Mouse (Mus musculus): ENCODE results near the gene Adsl.

The Adsl gene

GRCm38 (mm10) chr15:80945851-80946250, 2.4 kb upstream of the Adsl start:
- peak; percentile 79 for DNase-seq

DNA sequence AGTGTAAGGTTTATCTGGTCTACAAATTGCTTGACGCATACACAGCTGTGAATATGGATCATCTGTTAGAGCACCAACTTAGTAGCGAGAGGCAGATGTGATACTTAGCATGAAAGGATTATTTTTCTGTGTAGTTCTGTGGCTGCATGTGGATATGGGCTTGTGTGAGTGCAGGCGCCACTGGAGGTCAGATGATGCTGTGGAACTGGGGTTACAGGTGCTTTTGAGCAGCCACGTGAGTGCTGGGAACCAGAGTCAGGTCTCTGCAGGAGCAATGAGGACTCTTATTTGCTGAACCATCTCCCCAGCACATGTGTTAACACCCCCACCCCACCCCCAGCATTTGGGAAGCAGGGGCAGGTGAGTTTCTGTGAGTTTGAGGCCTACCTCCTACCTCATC, 1.1 kb downstream of the Adsl start:
- no peak for DNase-seq

GRCm38 (mm10) chr15:80950055-80950454, 1.8 kb downstream of the Adsl start:
- DNase-seq, result no peak

GRCm38 (mm10) chr15:80953971-80954370, 5.7 kb downstream of the Adsl start:
- DNase-seq, result no peak

DNA sequence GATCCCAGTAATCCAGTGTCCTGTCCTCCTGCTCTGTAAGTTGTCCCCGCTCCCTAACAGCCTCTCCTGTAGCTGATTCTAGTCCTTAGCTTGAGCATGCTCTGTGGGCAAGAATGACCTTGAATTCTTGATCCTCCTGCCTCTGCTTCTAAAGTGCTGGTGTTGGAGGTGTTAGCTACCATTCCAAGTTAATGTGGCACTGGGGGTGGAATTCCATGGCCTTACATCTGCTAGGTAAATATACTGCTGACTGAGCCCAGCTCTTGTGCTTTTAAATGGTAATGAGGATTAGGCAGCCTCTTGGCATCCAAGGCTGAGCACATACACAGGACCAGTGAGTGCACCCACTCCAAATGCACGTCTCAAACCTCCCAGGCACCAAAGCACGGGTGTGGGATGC, 6.6 kb downstream of the Adsl start:
- no peak for DNase-seq

DNA sequence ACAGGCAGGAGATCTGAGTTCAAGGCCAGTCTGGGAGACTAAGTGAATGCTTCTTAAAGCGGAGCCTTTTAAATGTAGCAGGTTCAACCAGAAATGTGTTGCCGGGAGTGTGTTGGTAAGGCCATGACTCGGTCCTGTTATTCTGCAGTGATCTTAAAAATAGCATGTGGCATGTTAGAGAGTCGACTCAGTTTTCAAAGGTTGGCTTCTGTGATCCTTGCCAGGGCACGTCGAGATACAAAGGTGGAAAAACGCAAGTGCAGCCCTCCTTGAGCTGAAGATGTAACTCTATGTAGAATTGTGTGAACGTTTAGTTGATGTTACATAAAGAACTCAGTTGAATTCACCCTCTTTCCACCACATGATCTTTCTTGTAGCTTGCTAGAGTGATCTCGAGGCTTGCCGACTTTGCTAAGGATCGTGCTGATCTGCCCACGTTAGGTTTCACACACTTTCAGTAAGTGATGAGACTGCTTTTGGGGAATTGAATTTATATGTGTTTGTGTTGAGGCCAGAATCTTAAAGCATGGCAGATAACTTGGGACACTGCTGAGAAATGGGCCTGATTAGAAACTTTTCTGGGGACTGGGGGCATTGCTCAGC, 7.6 kb downstream of the Adsl start:
- DNase-seq, result no peak

DNA sequence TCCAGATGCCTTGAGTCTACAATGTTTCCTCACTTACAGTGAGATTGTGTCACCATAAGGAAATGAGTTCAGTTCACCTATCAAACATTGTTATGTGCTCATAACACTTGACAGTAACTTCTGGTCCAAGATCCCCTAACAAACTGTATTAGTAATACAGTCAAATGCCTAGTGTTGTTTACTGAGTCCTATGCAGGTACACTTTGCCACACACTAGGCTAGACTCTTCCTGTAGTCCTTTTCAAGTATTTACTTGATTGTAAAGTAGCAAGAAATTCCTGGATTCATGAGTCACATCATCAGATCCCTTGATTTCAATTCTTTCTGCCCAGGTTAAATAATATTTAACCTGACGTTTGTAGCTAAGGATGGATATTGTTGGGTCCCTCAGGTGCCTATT, 21.1 kb downstream of the Adsl start:
- DNase-seq, result no peak

GRCm38 (mm10) chr15:80974311-80974710, 26.0 kb downstream of the Adsl start:
- no peak for DNase-seq

DNA sequence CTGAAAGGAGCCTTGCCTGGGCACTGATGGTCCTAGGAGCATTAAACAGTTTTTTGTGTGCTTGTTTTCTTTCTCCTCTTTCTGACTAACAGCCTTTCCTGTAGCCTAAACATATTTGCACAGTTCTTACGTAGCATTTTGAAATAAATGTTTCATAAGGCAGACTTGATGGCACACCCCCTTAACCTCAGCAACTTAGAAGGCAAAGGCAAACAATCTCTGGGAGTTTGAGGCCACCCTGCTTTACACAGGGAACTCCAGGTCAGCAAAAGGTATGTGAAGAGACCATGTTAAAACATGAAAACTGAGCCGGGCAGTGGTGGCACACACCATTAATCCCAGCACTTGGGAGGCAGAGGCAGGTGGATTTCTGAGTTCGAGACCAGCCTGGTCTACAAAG, 27.4 kb downstream of the Adsl start:
- no peak for DNase-seq

DNA sequence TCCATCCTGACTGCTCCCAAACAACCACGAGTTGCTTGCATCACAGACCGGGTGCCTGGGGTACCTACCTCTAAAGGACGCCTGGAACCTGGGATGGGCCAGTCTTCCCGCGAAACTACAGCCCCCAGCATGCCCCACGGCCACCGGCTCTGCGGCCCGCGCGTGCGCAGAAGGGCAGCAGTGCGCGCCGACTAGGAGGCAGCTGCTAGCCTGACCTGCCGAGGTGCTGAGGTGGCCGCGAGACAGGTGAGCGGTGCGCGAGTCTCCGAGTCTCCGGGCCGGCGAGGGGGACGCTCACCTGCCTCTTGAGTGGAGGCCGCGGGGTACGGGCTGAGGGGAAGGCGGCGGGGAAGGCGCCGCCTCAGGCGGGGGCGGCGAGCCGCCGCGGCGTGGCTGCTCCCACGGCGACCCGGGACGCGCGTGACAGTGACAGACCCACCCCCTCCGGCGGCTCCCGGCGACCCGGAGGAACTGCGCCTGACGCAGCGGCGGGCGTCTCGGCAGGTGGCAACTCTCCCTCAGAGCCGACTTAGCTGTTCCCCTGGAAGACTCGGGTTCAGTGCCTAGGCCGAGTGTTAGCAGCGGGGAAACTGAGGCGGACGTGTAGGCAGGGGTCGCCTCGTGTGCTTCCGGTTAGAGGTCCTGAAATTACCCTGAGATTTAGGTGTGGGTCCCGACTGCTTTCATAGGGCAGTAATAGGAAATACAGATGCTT, 29.5 kb downstream of the Adsl start, which contains the start of gene Sgsm3:
TSS of gene Sgsm3 (plus strand) at position 146 of the 715 bp plus-strand sequence.
- peak; percentile 90 for DNase-seq

- no peak for DNase-seq
These were observed 31.3 kb downstream of the Adsl start for GRCm38 (mm10) chr15:80979611-80980010.

- no peak for DNase-seq
These were observed 32.9 kb downstream of the Adsl start for GRCm38 (mm10) chr15:80981176-80981575.

DNA sequence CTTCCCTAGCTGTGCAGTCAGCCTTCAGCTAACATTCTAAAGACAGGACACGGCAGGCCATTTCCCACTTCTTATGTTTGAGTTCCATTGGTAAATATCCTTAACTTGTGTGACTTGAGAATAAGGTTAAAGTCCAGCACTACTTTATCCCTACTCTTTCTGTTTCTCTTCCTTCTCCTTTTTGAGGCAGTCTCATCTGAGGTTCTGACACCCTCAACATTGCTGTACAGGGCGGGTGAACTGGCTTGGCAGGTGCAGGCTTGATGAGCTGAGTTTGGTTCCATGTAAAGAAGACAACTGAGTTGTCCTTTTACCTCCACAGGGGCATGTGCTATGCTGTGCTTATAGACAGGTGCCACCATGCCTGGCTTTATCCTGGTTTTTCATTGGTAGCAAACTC, 35.0 kb downstream of the Adsl start:
- no peak for DNase-seq

DNA sequence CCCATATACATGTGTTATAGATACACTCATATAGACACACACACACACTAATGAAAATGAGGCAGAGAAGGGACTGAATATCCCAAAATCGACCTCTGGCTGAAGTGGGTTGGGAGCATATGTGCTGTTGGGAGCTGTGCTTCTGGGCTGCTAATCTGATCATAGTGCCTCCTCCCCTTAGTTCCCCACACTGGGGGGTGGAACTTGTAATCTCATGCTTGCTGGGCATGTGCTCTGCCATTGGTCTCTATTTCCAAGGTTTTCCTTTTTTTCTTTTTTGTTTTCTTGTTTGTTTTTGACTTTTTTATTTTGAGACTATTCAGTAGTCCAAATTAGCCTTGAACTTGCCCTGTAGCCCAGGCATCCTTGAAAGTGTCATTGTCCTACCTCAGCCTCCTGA, 40.0 kb downstream of the Adsl start:
- no peak for DNase-seq

DNA sequence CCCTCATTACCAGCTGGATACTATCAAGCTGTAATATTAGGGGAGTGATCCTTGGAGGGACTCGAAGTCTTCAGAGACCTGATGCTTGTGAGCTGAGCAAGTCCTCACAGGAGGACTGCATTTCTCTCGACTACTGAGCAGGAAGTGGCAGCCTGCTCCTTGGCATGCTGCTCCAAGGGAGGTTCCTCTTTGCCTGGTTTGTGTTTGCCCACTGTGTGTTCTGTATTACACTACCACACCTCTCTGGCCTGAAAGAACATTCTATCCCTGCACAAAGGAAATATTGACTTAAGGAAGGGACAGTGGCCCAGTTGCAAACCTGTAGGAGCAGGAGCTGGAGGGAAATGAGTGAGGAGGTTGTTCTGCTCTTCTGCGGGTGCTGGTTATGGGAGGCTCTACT, 41.4 kb downstream of the Adsl start:
- DNase-seq, result no peak

- no peak for DNase-seq
These were observed 46.7 kb downstream of the Adsl start for GRCm38 (mm10) chr15:80994959-80995358.

GRCm38 (mm10) chr15:80996090-80996835, 48.0 kb downstream of the Adsl start:
- DNase-seq, result no peak

GRCm38 (mm10) chr15:80997077-80997476, 48.8 kb downstream of the Adsl start:
- no peak for DNase-seq

DNA sequence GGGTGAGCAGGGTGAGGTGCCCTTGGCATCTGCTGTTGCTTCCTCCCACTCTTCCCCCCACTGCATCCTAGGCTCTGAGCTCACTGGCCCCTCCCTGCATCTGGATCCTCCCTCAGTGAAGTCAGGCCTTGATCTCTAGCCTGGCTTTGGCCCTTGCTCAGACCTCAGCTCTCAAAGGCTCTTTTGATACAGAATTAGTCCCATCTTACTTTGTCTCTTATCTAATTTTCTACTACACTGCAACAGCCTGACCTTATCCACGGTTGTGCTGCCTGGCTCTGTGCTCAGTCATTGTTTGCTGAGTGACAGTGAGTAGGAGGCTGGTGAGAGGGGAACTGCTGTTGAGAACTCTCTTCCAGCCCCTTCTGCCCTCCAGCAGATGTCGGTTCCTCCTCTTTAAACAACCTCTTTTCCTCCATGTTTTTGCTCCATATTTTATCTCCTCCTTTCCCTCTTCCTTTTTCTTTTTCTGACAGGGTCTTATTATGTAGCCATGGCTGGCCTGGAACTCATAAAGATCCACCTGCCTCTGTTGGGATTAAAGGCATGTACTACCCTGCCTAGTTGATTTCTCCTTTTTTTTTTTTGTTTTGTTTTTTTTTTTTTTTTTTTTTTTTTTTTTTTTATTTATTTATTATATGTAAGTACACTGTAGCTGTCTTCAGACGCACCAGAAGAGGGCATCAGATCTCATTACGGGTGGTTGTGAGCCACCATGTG, 52.3 kb downstream of the Adsl start:
- no peak for DNase-seq

DNA sequence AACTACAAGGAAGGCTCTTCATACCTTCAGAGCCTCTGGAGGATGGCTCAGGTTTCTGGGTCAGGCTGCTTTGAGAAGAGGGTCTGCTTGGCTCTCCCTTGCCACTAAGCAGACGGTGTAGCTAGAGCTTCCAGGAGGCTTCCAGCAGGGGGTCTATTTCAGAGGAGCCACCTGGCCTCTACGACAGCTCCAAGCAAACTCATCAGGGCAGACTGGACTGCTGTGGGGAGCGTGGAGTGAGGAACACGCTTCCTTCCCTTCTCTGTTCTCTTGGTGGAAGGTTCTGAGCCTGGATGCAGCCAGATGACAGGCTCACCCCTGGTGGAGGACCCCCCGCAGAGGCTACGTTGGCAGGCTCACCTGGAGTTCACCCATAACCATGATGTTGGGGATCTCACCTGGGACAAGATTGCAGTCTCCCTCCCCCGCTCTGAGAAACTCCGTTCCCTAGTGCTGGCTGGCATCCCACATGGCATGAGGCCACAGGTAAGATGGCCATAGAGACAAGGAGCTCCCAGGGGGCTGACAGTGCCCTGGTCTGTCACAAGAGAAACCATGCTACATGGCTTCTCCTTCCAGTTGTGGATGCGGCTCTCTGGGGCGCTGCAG, 57.9 kb downstream of the Adsl start:
- DNase-seq, result no peak

- DNase-seq, result no peak
These were observed 59.0 kb downstream of the Adsl start for GRCm38 (mm10) chr15:81007339-81007738.

DNA sequence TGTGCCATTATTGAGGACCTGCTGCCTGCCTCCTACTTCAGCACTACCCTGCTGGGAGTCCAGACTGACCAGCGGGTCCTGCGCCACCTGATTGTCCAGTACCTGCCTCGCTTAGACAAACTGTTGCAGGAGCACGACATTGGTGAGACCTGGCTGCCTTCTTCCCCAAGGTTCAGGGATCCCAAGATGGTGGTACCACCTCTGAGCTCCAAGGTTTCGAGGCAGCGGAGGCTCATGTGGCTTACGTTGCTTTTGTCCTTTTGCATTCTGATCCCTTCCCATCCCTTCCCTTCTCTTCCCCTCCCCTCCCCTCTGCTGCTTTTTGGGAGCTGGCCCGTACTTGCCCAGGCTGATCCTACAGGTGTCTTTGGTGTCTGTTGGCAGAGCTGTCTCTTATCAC, 59.6 kb downstream of the Adsl start:
- no peak for DNase-seq

GRCm38 (mm10) chr15:81008689-81009123, 60.4 kb downstream of the Adsl start:
- DNase-seq, result peak; percentile 28
